Mouse (Mus musculus) G1E (cell line): ENCODE measurements around the gene Shroom3.

Experiments used
- CTCF ChIP-seq: IDR thresholded peaks from 2 replicates; pipeline ENCODE4 v1.5.1; 2012; ENCODE audit warnings: low read depth, low read length, inconsistent platforms, mixed read lengths
- GATA1 ChIP-seq: IDR thresholded peaks from 2 replicates; pipeline ENCODE4 v1.6.1; 2012; ENCODE audit warnings: borderline replicate concordance, low read length, inconsistent platforms, mixed read lengths
- TAL1 ChIP-seq: conservative IDR thresholded peaks from 2 replicates; pipeline ENCODE4 v1.6.1; 2012; ENCODE audit warnings: low read depth, low read length, inconsistent platforms, mixed read lengths

GRCm38 (mm10) chr5:92998494-92999016 lies 315.3 kb downstream of the Shroom3 start:
- no peak for TF ChIP-seq CTCF
- no peak for TF ChIP-seq TAL1
- no peak for TF ChIP-seq GATA1
